Mouse (Mus musculus) neural tube, embryonic 11.5 days (tissue): ENCODE data around the gene Smc5. TPM values are rescaled to one million over a fixed set of nuclear protein-coding genes. Genes with fewer than 3 reads are reported as not detected.

Experiments used
- ATAC-seq: fragments of 200-750 bp; cut with Nextera tagmentation; 2 replicates; pipeline ENCODE4 v1.8.0; 2017; ENCODE audit warnings: moderate number of reproducible peaks, mild to moderate bottlenecking, moderate TSS enrichment, moderate library complexity; ENCODE audit not compliant: insufficient read depth, low FRiP score, low TSS enrichment
- DNase-seq: peaks from one replicate; pipeline ENCODE4 v3.0.0-alpha.2; 2015; ENCODE audit warnings: low spot score
- H3K27ac ChIP-seq: fragments of 300-500 bp; sonication (generic); 2 replicates; pipeline ENCODE4 v1.5.1; 2014; ENCODE audit warnings: low read depth, mild to moderate bottlenecking, low read length
- H3K27me3 ChIP-seq: fragments of 300-500 bp; sonication (generic); 2 replicates; pipeline ENCODE4 v1.6.1; 2014; ENCODE audit warnings: mild to moderate bottlenecking, low read length, mixed read lengths; ENCODE audit not compliant: control insufficient read depth, insufficient read depth
- H3K36me3 ChIP-seq: fragments of 300-500 bp; sonication (generic); 2 replicates; pipeline ENCODE4 v1.6.1; 2014; ENCODE audit warnings: mild to moderate bottlenecking, low read length, moderate library complexity, mixed read lengths; ENCODE audit not compliant: control insufficient read depth, insufficient read depth
- H3K4me1 ChIP-seq: fragments of 300-500 bp; sonication (generic); 2 replicates; pipeline ENCODE4 v1.6.1; 2014; ENCODE audit warnings: low read length, mixed read lengths; ENCODE audit not compliant: control insufficient read depth, insufficient read depth
- H3K4me2 ChIP-seq: fragments of 300-500 bp; sonication (generic); 2 replicates; pipeline ENCODE4 v1.6.1; 2014; ENCODE audit warnings: low read depth, mild to moderate bottlenecking, moderate library complexity
- H3K4me3 ChIP-seq: fragments of 300-500 bp; sonication (generic); 2 replicates; pipeline ENCODE4 v1.5.1; 2014; ENCODE audit warnings: low read depth, low read length
- H3K9ac ChIP-seq: fragments of 300-500 bp; sonication (generic); 2 replicates; pipeline ENCODE4 v1.6.1; 2014; ENCODE audit warnings: mild to moderate bottlenecking, low read length
- H3K9me3 ChIP-seq: fragments of 300-500 bp; sonication (generic); 2 replicates; pipeline ENCODE4 v1.6.1; 2016; ENCODE audit warnings: low read length; ENCODE audit not compliant: control insufficient read depth
- WGBS: fragments of 180-500 bp; shearing (Covaris S2); extraction: QIAGEN DNeasy Blood & Tissue Kit; methylation state at CpG from one replicate; pipeline ENCODE4 v1.1.7; 2014; 5-methylcytosine and 5-hydroxymethylcytosine counted together
- polyA plus RNA-seq: library from polyadenylated mRNA; unstranded; fragments of >200 nt; fragmentation: Nextera tagmentation; extraction: Ambion mirVana; gene quantifications from 2 replicates; pipeline ENCODE4 v1.2.1, GENCODE M21; 2014

Gene Smc5
- 47.8 and 49.1 TPM in 2 replicates for polyA plus RNA-seq

DNA sequence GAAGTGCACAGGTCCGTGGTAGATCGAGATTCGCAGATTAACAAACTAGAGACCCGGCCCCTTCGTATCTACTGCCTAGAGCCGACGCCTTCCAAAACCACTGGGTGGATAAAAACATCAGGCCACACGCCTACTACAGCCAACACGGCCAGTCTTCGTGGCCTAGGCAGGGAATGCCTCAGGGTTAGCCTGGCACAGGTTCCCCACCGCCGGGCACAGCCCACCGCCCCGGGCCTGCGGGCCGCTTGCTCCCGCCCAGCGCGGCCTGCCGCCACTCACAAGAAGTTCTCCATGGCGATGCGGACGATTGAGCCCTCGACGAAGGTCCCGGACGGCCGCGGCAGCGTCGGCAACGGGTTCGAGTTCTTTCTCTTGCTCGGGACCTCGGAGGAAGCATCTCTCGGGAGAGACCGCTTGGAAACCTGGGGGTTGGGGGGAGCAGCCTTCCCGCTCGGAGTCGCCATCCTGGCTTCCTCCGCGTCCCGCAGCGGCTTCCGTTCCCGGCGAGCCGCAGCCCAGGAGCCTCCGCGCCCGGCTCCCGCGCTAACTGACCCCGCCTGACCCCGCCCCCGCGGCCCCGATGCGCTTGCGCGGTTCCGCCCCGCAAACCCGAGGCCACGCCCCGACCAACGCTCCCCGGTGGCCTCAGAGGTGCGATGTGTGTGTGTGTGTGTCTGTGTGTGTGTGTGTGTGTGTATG lies at the start of gene Smc5:
TSS of gene Smc5 (minus strand) at position 543 of the 699 bp plus-strand sequence.
- Histone ChIP-seq H3K9me3 (no peaks in the 10 kb centered on the region), H3K36me3 (peaks cover 2% of the 10 kb centered on the region; the same call in 1 of the 2 replicates), H3K4me1 (peaks cover 8% of the 10 kb centered on the region), H3K9ac (peak within 1 kb of the TSS; percentile 88), H3K27me3 (no peaks in the 10 kb centered on the region), H3K4me2 (peak within 1 kb of the TSS; percentile 49), H3K4me3 (peak within 1 kb of the TSS; percentile 88), H3K27ac (0 out of 2 replicates have a peak within 1 kb of the TSS, but pooled peaks have one; percentile 49)
- WGBS, result under 1% methylated on average over 63 of the region's 69 CpGs
- DNase-seq (peak; percentile 91), ATAC-seq (peak; percentile 97)

DNA sequence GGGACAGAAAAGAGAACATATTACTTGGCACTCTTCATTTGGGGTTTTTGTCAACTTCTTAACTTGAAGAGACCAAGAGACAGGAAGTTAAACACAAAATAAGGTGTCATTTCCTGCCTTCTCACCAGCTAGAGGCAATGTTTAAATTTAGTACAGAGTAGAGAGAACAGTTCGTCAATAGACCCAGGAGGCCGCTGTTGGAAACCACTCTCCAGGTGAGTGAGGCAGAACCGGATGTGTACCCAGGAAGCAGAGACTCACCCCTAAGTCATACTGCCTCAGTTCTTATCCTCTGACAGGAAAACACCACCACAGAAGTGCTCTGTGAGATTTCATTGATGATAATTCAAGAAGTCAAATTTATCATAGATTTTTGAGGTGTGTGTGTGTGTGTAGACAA lies 49.4 kb upstream of the Smc5 start:
- no peak overlapping the region for H3K4me2 ChIP-seq
- no peaks in the 10 kb centered on the region; the same call in 1 of the 2 replicates for H3K9me3 ChIP-seq
- no peak overlapping the region for H3K27ac ChIP-seq
- no peak overlapping the region for H3K4me3 ChIP-seq
- H3K9ac ChIP-seq, result no peak overlapping the region
- H3K27me3 ChIP-seq, result no peaks in the 10 kb centered on the region
- no peaks in the 10 kb centered on the region for H3K36me3 ChIP-seq
- WGBS, result 91% methylated on average over 3 of the region's 3 CpGs
- no peak for DNase-seq
- no peaks in the 10 kb centered on the region for H3K4me1 ChIP-seq
- ATAC-seq, result no peak

DNA sequence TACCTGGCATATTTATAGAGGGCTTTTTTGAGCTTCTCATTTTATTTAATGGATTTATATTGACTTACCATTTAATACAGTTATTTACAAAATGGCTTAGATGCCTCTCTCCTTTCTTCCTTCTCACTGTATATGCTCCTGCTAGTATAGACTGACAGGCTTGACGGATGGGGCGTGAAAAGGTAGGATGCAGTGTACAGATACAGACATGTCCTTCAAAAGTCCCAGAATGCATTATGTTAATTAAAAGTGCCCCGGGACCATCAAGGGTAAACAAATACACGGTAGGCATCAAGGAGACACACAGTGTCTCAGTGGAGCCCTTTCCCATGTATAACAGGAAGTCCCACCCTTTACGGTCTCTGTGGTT lies 44.3 kb upstream of the Smc5 start:
- Histone ChIP-seq H3K9me3 (no peaks in the 10 kb centered on the region; the same call in 1 of the 2 replicates), H3K27me3 (no peaks in the 10 kb centered on the region), H3K4me3 (no peak overlapping the region), H3K4me2 (no peak overlapping the region), H3K27ac (no peak overlapping the region), H3K36me3 (no peaks in the 10 kb centered on the region), H3K9ac (no peak overlapping the region), H3K4me1 (no peaks in the 10 kb centered on the region)
- ATAC-seq (no peak), DNase-seq (no peak)
- 90% methylated on average over 5 of the region's 5 CpGs for WGBS

DNA sequence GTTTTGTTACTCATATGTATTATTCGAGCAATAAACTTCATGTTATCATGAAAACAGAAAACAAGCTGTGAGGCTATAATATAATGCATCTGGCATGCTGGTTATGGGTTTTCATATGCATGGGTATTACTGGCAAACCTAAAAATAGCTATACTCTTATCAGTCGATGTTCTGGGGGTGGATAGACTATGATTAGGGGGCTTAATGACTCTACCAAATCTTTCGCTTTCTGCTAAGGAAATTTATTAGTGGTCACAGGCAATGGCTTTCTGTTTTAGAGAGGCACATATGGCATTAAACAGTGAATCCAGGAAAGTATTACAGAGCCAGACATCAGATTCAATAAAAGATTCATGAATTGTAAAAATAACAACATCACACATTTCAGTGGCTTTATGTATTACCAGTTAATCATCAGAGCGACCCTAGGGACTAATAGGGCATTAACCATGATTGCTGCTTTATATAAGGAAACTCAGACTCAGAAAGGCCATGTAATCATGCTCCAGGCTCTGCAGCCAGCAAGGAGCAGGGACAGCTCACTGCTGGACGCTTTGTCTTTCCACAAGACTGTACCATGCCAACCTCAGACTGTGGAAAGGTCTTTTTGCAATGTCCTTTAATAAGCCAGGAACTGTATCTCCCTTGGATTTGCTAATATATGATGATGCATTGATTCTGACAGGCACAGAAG lies 43.7 kb upstream of the Smc5 start:
- WGBS, result 79% methylated on average over 5 of the region's 5 CpGs
- H3K9ac ChIP-seq, result no peak overlapping the region
- H3K4me2 ChIP-seq, result no peak overlapping the region
- H3K27me3 ChIP-seq, result no peaks in the 10 kb centered on the region
- no peak overlapping the region for H3K4me3 ChIP-seq
- ATAC-seq (no peak), DNase-seq (no peak)
- H3K9me3 ChIP-seq, result no peaks in the 10 kb centered on the region
- no peaks in the 10 kb centered on the region for H3K4me1 ChIP-seq
- no peaks in the 10 kb centered on the region for H3K36me3 ChIP-seq
- H3K27ac ChIP-seq, result no peak overlapping the region

DNA sequence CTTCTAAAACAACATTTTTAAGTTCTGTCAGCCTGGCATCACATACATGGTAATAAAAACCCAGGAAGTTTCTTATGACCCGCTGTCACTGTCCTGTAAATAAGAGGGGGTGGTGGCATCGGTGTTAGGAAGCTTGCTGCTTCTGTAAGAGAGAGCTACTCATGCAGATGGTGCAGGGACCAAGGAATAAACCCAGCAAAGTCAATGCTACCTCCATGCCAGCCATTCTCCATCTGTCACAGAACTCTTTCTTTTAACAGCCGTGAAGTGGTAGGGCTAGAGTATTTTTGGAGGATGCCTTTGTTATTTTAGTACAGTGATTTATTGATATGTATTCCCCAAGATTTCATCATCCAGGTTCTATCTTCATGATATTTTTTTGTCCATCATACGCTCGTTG lies 43.2 kb upstream of the Smc5 start:
- H3K4me2 ChIP-seq, result no peak overlapping the region
- 90% methylated on average over 5 of the region's 5 CpGs for WGBS
- no peaks in the 10 kb centered on the region for H3K27me3 ChIP-seq
- H3K36me3 ChIP-seq, result no peaks in the 10 kb centered on the region
- no peak overlapping the region for H3K4me3 ChIP-seq
- ATAC-seq, result no peak
- H3K9ac ChIP-seq, result no peak overlapping the region
- no peaks in the 10 kb centered on the region for H3K4me1 ChIP-seq
- DNase-seq, result no peak
- H3K9me3 ChIP-seq, result no peaks in the 10 kb centered on the region
- H3K27ac ChIP-seq, result no peak overlapping the region

DNA sequence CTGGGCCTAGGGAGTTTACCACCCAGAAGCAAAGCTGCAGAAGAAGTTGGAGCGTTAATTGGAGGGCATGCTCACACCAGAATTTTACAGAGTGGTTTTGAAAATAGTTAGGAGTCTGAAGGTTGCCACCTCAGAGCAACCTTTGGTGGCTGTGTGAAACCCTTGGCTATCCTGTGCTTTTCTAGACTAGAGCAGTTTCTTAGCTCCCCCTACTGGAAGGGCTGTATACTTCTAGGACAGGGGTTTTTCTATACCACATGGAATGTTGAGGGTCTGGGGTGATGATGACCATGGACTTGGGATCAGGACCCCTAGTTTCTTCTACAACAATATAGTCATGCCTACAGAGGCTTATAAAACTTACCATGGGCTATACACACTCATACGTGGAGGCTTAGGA lies 36.3 kb upstream of the Smc5 start:
- Histone ChIP-seq H3K9ac (no peak overlapping the region), H3K4me2 (no peak overlapping the region), H3K9me3 (no peaks in the 10 kb centered on the region), H3K4me1 (no peaks in the 10 kb centered on the region), H3K36me3 (no peaks in the 10 kb centered on the region), H3K4me3 (no peak overlapping the region), H3K27me3 (no peaks in the 10 kb centered on the region), H3K27ac (no peak overlapping the region)
- 89% methylated on average over 2 of the region's 2 CpGs for WGBS
- ATAC-seq (no peak), DNase-seq (no peak)

DNA sequence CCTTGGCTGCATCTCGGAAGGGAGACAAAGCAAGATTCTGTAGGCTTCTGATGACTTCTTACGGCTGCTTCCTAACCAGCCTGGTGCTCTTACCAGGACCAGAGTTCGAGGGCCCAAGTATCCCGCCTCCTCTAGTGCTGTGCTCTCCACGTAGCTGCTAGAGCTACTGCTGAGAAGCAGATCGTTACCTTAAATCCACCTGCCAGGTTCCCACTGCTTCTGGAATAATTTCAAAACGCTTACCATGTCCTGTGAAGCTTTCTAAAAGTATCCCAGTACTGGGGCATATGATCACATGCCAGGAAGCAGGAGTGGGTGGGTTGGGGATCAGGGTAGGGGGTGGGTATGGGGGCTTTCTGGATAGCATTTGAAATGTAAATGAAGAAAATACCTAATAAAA lies 33.0 kb upstream of the Smc5 start:
- Histone ChIP-seq H3K9ac (no peak overlapping the region), H3K27me3 (no peaks in the 10 kb centered on the region), H3K27ac (no peak overlapping the region), H3K4me3 (no peak overlapping the region), H3K4me1 (no peaks in the 10 kb centered on the region), H3K36me3 (no peaks in the 10 kb centered on the region), H3K4me2 (no peak overlapping the region), H3K9me3 (no peaks in the 10 kb centered on the region)
- no peak for DNase-seq
- 81% methylated on average over 7 of the region's 7 CpGs for WGBS
- ATAC-seq, result no peak

DNA sequence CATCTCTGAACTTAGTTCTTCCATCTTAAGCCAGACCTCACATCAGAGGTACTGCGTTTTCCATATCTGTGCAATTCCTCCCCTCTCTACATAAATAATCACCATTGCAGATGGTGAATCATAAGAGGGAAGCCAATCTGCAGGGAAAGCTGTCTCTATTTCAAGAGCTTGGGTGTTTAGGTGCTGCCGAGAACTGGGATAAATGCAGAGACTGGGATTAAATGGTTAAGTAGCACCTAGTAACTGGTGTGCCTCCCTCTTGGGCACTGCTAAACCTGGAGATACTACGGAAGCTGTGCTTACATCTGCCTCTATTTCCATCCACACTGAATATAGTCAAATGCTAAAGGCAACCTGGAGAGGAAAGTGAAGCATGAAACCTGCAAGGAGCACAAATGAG lies 26.3 kb upstream of the Smc5 start:
- no peaks in the 10 kb centered on the region for H3K36me3 ChIP-seq
- H3K9ac ChIP-seq, result no peak overlapping the region
- H3K27ac ChIP-seq, result no peak overlapping the region
- no peaks in the 10 kb centered on the region for H3K9me3 ChIP-seq
- no peaks in the 10 kb centered on the region for H3K27me3 ChIP-seq
- ATAC-seq (no peak), DNase-seq (no peak)
- 87% methylated on average over 3 of the region's 3 CpGs for WGBS
- H3K4me1 ChIP-seq, result no peaks in the 10 kb centered on the region
- H3K4me2 ChIP-seq, result no peak overlapping the region
- no peak overlapping the region for H3K4me3 ChIP-seq

DNA sequence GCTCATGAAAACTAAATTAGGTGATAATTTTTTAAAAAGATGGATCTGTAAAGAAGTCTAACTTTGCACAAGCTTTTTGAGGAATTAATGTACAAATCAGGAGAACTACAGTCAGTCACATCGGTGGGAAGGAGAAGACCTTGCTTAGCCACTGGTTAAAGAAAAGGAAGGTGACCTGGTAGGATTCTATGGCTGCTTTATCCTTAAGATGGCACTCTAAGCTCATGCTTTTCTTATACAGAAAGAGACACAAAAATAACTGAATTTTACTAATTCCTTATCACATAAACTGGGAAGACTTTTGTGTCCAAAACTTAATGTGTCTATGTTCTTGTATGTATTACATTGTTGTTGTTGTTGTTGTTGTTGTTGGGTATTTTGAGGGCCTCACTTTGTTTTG lies 25.2 kb upstream of the Smc5 start:
- no peak overlapping the region for H3K27ac ChIP-seq
- no peaks in the 10 kb centered on the region for H3K27me3 ChIP-seq
- WGBS, result 83% methylated on average over 1 of the region's 1 CpGs
- H3K9me3 ChIP-seq, result no peaks in the 10 kb centered on the region
- H3K4me2 ChIP-seq, result no peak overlapping the region
- ATAC-seq (no peak), DNase-seq (no peak)
- H3K4me1 ChIP-seq, result no peaks in the 10 kb centered on the region
- no peak overlapping the region for H3K9ac ChIP-seq
- H3K4me3 ChIP-seq, result no peak overlapping the region
- no peaks in the 10 kb centered on the region for H3K36me3 ChIP-seq
